Mouse (Mus musculus) liver, embryonic 14.5 days (tissue): ENCODE data around the gene Dhrs2.

Source experiments
- CTCF ChIP-seq: IDR thresholded peaks from 2 replicates; pipeline ENCODE4 v1.5.1; 2016; ENCODE audit warnings: antibody characterized with exemption, low read depth, control low read depth
- EP300 ChIP-seq: IDR thresholded peaks from 2 replicates; pipeline ENCODE4 v1.6.1; 2016; ENCODE audit warnings: antibody characterized with exemption, low read depth

DNA sequence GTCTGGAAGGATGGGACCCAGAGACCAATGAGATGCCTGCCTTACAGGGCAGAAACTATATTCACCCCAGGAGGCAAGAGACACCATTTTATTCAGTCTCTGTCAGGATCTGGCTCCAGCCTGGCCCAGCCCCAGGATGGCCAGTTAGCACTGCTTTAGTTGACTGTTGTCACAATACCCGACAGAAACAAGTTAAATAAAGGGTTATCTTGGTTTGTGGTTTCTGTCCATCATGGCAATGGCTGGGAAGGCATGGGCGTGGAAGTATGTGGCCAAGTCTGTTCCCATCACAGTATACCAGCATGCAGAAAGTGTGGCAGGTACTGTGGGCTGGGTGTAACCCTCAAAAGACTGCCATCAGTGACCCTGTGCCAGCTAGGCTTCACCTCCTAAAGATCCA, 14.9 kb downstream of the Dhrs2 start:
- TF ChIP-seq CTCF (no peak), EP300 (no peak)
